ENCODE assay signal across 14 mouse cellular contexts in the genomic region with DNA sequence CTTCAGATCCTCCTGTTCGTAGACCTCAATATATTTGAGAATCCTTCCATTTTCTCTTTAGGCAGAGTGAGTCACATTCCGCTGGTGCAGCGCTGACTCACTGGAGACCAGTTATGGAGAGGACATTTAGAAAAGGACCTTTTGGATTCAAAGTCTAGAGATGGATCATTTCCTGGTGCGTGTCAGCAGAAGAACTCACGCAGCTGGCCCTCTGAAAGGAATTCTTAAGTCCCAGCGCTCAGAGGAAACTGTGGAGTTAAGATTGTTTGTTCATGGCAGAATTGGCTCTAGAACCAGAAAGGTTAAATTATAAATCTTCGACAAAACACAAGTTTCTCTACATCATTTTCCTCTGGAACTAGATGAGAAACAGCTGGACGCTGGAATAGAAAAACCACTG.
A peak's percentile ranks its signal among the peaks of the same experiment; 100 is the strongest.
DNase-seq lines count a peak whose midpoint lies in the region; ATAC-seq and TF ChIP-seq lines count a peak whose summit lies in the region.
"Had no signal": no experiment of that assay in that cellular context is flagged by ENCODE, and none has a peak within 500 bp of the region (broad histone marks: within the 10 kb centered on the region; RNA-seq: fewer than 3 reads in every experiment).

No protein-coding gene starts in this region.

- intact Hi-C loops in heart, postnatal 10 days (cut with DNase I) = no loop called here

- no peak overlapping the region for H3K27ac ChIP-seq in heart, embryonic 12.5 days (ENCODE audit: poor library complexity, severe bottlenecking)
- H3K27ac ChIP-seq: hindbrain, embryonic 12.5 days had no signal

- H3ac ChIP-seq in C2C12 (ENCODE audit: control insufficient read depth, insufficient read length, low read depth) = no peak overlapping the region

- no peak overlapping the region for H3K4me2 ChIP-seq in heart, embryonic 12.5 days
- H3K4me2 ChIP-seq: hindbrain, embryonic 12.5 days; midbrain, embryonic 11.5 days had no signal

- WGBS in heart, embryonic 12.5 days = 80% methylated on average over 8 of the region's 8 CpGs

- no peaks in the 10 kb centered on the region for H3K79me3 ChIP-seq in C2C12 (ENCODE audit: low read depth)

- peak; percentile 47 to 66 for DNase-seq in heart, adult 18-20 months
- DNase-seq in heart, postnatal 10 days = peak; percentile 43 to 48
- peak; percentile 47 for DNase-seq in kidney, postnatal 14 days
- no peak for DNase-seq in urinary bladder, adult 2 months (ENCODE audit: low spot score)
- no peak for DNase-seq in neural tube, embryonic 10.5 days (ENCODE audit: extremely low spot score, low spot score)
- no peak for DNase-seq in gastrocnemius, adult 8-10 months (ENCODE audit: low spot score in 2 of 2)
- DNase-seq: cerebellum, postnatal 36 days; liver, postnatal 0 days; thymus, postnatal 25 days had no signal

- no peaks in the 10 kb centered on the region for H3K36me3 ChIP-seq in heart, embryonic 12.5 days
- no peaks in the 10 kb centered on the region for H3K36me3 ChIP-seq in C2C12 (ENCODE audit: control insufficient read depth, insufficient read depth)
- H3K36me3 ChIP-seq: hindbrain, embryonic 12.5 days had no signal

- no peak overlapping the region for H3K9ac ChIP-seq in heart, embryonic 12.5 days
- H3K9ac ChIP-seq: hindbrain, embryonic 12.5 days; liver, postnatal 0 days had no signal

- no peaks in the 10 kb centered on the region for H3K79me2 ChIP-seq in C2C12 (ENCODE audit: control insufficient read depth, insufficient read depth)

- H3K4me3 ChIP-seq in heart, embryonic 12.5 days = no peak overlapping the region
- no peak overlapping the region for H3K4me3 ChIP-seq in C2C12 (ENCODE audit: insufficient read depth, poor library complexity, severe bottlenecking)
- H3K4me3 ChIP-seq: hindbrain, embryonic 12.5 days had no signal

- no peak for TF ChIP-seq CTCF in C2C12 (IDR thresholded peaks at IDR 0.05; ENCODE audit: control insufficient read depth, insufficient read depth, insufficient read length)

- no peaks in the 10 kb centered on the region for H3K9me3 ChIP-seq in heart, embryonic 12.5 days (replicated peaks)
- H3K9me3 ChIP-seq: hindbrain, embryonic 12.5 days had no signal

- ATAC-seq in heart, embryonic 12.5 days (ENCODE audit: insufficient number of reproducible peaks, low FRiP score) = no peak
- ATAC-seq: liver, postnatal 0 days had no signal

- H3K27me3 ChIP-seq in heart, embryonic 12.5 days (replicated peaks) = peaks cover 20% of the 10 kb centered on the region
- H3K27me3 ChIP-seq in C2C12 (ENCODE audit: control insufficient read depth, insufficient read depth, insufficient read length) = no peaks in the 10 kb centered on the region
- H3K27me3 ChIP-seq: CH12.LX had no signal

- H3K4me1 ChIP-seq in heart, embryonic 12.5 days (replicated peaks) = peaks cover 31% of the 10 kb centered on the region
- H3K4me1 ChIP-seq: hindbrain, embryonic 12.5 days had no signal

TF ChIP-seq in C2C12, 6 proteins besides CTCF, POLR2A, EP300 and RAD21:
- TF ChIP-seq MAX (IDR thresholded peaks at IDR 0.05) (no peak), MYOD1 (IDR thresholded peaks at IDR 0.05; ENCODE audit: control insufficient read depth, insufficient read length, low read depth) (no peak), CEBPB (IDR thresholded peaks at IDR 0.05; ENCODE audit: low read depth) (no peak), FOSL1 (IDR thresholded peaks at IDR 0.05; ENCODE audit: insufficient read depth, low read length, poor library complexity, severe bottlenecking) (peak; percentile 44)

Comparison
In these comparisons a context has a peak if more than half of its experiments do, and no peak if none do; other contexts are left out.
1. DNase-seq: peak in heart, adult 18-20 months (2 of 2), heart, postnatal 10 days (2 of 2) and kidney, postnatal 14 days (single experiment); none in urinary bladder, adult 2 months (single experiment), neural tube, embryonic 10.5 days (single experiment) and gastrocnemius, adult 8-10 months (0 of 2).